Mouse (Mus musculus): ENCODE data around the gene Cycs. TPM values are rescaled to one million over a fixed set of nuclear protein-coding genes. Genes with fewer than 3 reads are reported as not detected.

Gene Cycs
- polyA plus RNA-seq, 1 experiment: 51.9 TPM

GRCm38 (mm10) chr6:50539641-50540040 lies 26.7 kb downstream of the Cycs start:
- TF ChIP-seq MYOD1 (IDR thresholded peaks at IDR 0.05; ENCODE audit: control insufficient read depth in 1 of 3, insufficient read length in 2 of 3, low read depth in 2 of 3): no peak
- no peak for TF ChIP-seq TCF3 (IDR thresholded peaks at IDR 0.05; ENCODE audit: insufficient read length, low read depth)
- no peak for TF ChIP-seq REST (IDR thresholded peaks at IDR 0.05; ENCODE audit: insufficient read depth, insufficient read length)
- no peak for TF ChIP-seq E2F4 (IDR thresholded peaks at IDR 0.05; ENCODE audit: insufficient read depth)

GRCm38 (mm10) chr6:50536461-50536892 lies 29.9 kb downstream of the Cycs start:
- TF ChIP-seq MYOD1 (IDR thresholded peaks at IDR 0.05; ENCODE audit: control insufficient read depth in 1 of 3, insufficient read length in 2 of 3, low read depth in 2 of 3) (peak in 1 of 3 experiments; percentile 40), MYOG (IDR thresholded peaks at IDR 0.05; ENCODE audit: control insufficient read depth in 1 of 3, insufficient read depth in 1 of 3, insufficient read length in 2 of 3, low read depth in 2 of 3) (no peak)
- Histone ChIP-seq H3K79me2 (ENCODE audit: control insufficient read depth, insufficient read depth) (no peaks in the 10 kb centered on the region), H3K4me3 (no peak overlapping the region), H3K4me2 (ENCODE audit: low read depth) (peak overlapping the region; percentile 39), H3K27me3 (ENCODE audit: control insufficient read depth, insufficient read depth, insufficient read length) (no peaks in the 10 kb centered on the region), H3K36me3 (ENCODE audit: control insufficient read depth, insufficient read depth) (no peaks in the 10 kb centered on the region), H3ac (ENCODE audit: control insufficient read depth, insufficient read length) (no peak overlapping the region)

More at GRCm38 (mm10) chr6:50539641-50540040, 26.7 kb downstream of the Cycs start:
- Histone ChIP-seq H3ac (ENCODE audit: control insufficient read depth, insufficient read length) (no peak overlapping the region), H3K4me3 (no peak overlapping the region), H3K4me2 (ENCODE audit: low read depth) (no peak overlapping the region), H3K36me3 (ENCODE audit: control insufficient read depth, insufficient read depth) (no peaks in the 10 kb centered on the region), H3K79me2 (ENCODE audit: control insufficient read depth, insufficient read depth) (no peaks in the 10 kb centered on the region), H3K27me3 (ENCODE audit: control insufficient read depth, insufficient read depth, insufficient read length) (no peaks in the 10 kb centered on the region)

- H3K27me3 ChIP-seq (ENCODE audit: control insufficient read depth, insufficient read depth, insufficient read length): no peaks in the 10 kb centered on the region
- TF ChIP-seq POLR2A (IDR thresholded peaks at IDR 0.05; ENCODE audit: insufficient read length, low read depth): no peak
- TF ChIP-seq SRF (IDR thresholded peaks at IDR 0.05; ENCODE audit: control insufficient read depth, insufficient read length, low read depth): no peak
- no peak for TF ChIP-seq MYOG (IDR thresholded peaks at IDR 0.05; ENCODE audit: control insufficient read depth in 1 of 3, insufficient read depth in 1 of 3, insufficient read length in 2 of 3, low read depth in 2 of 3)
- no peak for TF ChIP-seq CEBPB (IDR thresholded peaks at IDR 0.05; ENCODE audit: insufficient read depth, poor library complexity, severe bottlenecking)
- no peak for TF ChIP-seq REST (IDR thresholded peaks at IDR 0.05; ENCODE audit: insufficient read depth, insufficient read length)
- TF ChIP-seq MYOD1 (IDR thresholded peaks at IDR 0.05; ENCODE audit: control insufficient read depth in 1 of 3, insufficient read length in 2 of 3, low read depth in 2 of 3): no peak
- TF ChIP-seq POLR2AphosphoS2 (IDR thresholded peaks at IDR 0.05; ENCODE audit: insufficient read length, low read depth): no peak
- no peak for TF ChIP-seq TCF12 (IDR thresholded peaks at IDR 0.05; ENCODE audit: insufficient read depth, poor library complexity, severe bottlenecking)
- TF ChIP-seq MAX (IDR thresholded peaks at IDR 0.05; ENCODE audit: low read depth): no peak
- no peak for TF ChIP-seq USF1 (IDR thresholded peaks at IDR 0.05; ENCODE audit: low read depth)
- no peak for TF ChIP-seq E2F4 (IDR thresholded peaks at IDR 0.05; ENCODE audit: insufficient read depth)
- TF ChIP-seq TCF3 (IDR thresholded peaks at IDR 0.05; ENCODE audit: insufficient read length, low read depth): no peak
- no peaks in the 10 kb centered on the region for H3K79me2 ChIP-seq (ENCODE audit: control insufficient read depth, insufficient read depth)
- H3ac ChIP-seq (ENCODE audit: control insufficient read depth, insufficient read length): no peak overlapping the region
- no peaks in the 10 kb centered on the region for H3K36me3 ChIP-seq (ENCODE audit: control insufficient read depth, insufficient read depth)
- no peak overlapping the region for H3K4me3 ChIP-seq
- H3K4me2 ChIP-seq (ENCODE audit: low read depth): no peak overlapping the region
These were observed 31.0 kb downstream of the Cycs start for GRCm38 (mm10) chr6:50535346-50535745.

- TF ChIP-seq TCF12 (IDR thresholded peaks at IDR 0.05; ENCODE audit: insufficient read depth, poor library complexity, severe bottlenecking): no peak
- no peak for TF ChIP-seq USF1 (IDR thresholded peaks at IDR 0.05; ENCODE audit: low read depth)
- TF ChIP-seq REST (IDR thresholded peaks at IDR 0.05; ENCODE audit: insufficient read depth, insufficient read length): no peak
- TF ChIP-seq MAX (IDR thresholded peaks at IDR 0.05; ENCODE audit: low read depth): no peak
- no peak for TF ChIP-seq POLR2A (IDR thresholded peaks at IDR 0.05; ENCODE audit: insufficient read length, low read depth)
- TF ChIP-seq TCF3 (IDR thresholded peaks at IDR 0.05; ENCODE audit: insufficient read length, low read depth): no peak
- TF ChIP-seq E2F4 (IDR thresholded peaks at IDR 0.05; ENCODE audit: insufficient read depth): no peak
- no peak for TF ChIP-seq MYOD1 (IDR thresholded peaks at IDR 0.05; ENCODE audit: control insufficient read depth in 1 of 3, insufficient read length in 2 of 3, low read depth in 2 of 3)
- no peak for TF ChIP-seq MYOG (IDR thresholded peaks at IDR 0.05; ENCODE audit: control insufficient read depth in 1 of 3, insufficient read depth in 1 of 3, insufficient read length in 2 of 3, low read depth in 2 of 3)
- no peak for TF ChIP-seq SRF (IDR thresholded peaks at IDR 0.05; ENCODE audit: control insufficient read depth, insufficient read length, low read depth)
- Histone ChIP-seq H3K4me3 (no peak overlapping the region), H3K27me3 (ENCODE audit: control insufficient read depth, insufficient read depth, insufficient read length) (no peaks in the 10 kb centered on the region), H3K36me3 (ENCODE audit: control insufficient read depth, insufficient read depth) (no peaks in the 10 kb centered on the region), H3K4me2 (ENCODE audit: low read depth) (no peak overlapping the region), H3K79me2 (ENCODE audit: control insufficient read depth, insufficient read depth) (no peaks in the 10 kb centered on the region), H3ac (ENCODE audit: control insufficient read depth, insufficient read length) (no peak overlapping the region)
These were observed 34.4 kb downstream of the Cycs start for GRCm38 (mm10) chr6:50531920-50532319.

- H3K27me3 ChIP-seq (ENCODE audit: control insufficient read depth, insufficient read depth, insufficient read length): no peaks in the 10 kb centered on the region
- no peak overlapping the region for H3K4me3 ChIP-seq
- H3ac ChIP-seq (ENCODE audit: control insufficient read depth, insufficient read length): no peak overlapping the region
- no peak for TF ChIP-seq E2F4 (IDR thresholded peaks at IDR 0.05; ENCODE audit: insufficient read depth)
- no peak for TF ChIP-seq MYOG (IDR thresholded peaks at IDR 0.05; ENCODE audit: control insufficient read depth in 1 of 3, insufficient read depth in 1 of 3, insufficient read length in 2 of 3, low read depth in 2 of 3)
- TF ChIP-seq USF1 (IDR thresholded peaks at IDR 0.05; ENCODE audit: low read depth): no peak
- no peak for TF ChIP-seq POLR2A (IDR thresholded peaks at IDR 0.05; ENCODE audit: insufficient read length, low read depth)
- no peak for TF ChIP-seq REST (IDR thresholded peaks at IDR 0.05; ENCODE audit: insufficient read depth, insufficient read length)
- no peak for TF ChIP-seq CEBPB (IDR thresholded peaks at IDR 0.05; ENCODE audit: insufficient read depth, poor library complexity, severe bottlenecking)
- no peaks in the 10 kb centered on the region for H3K79me2 ChIP-seq (ENCODE audit: control insufficient read depth, insufficient read depth)
- no peaks in the 10 kb centered on the region for H3K36me3 ChIP-seq (ENCODE audit: control insufficient read depth, insufficient read depth)
- H3K4me2 ChIP-seq (ENCODE audit: low read depth): no peak overlapping the region
These were observed 35.3 kb downstream of the Cycs start for GRCm38 (mm10) chr6:50531003-50531402.

Measured in myocyte (in vitro differentiated cells).